Comparison of ENCODE assay signal across 16 mouse cellular contexts in genomic region chr6:120146676-120147075, GRCm38 (mm10). TPM values are rescaled to one million over a fixed set of nuclear protein-coding genes. Genes with fewer than 3 reads are reported as not detected.
DNase-seq lines count a peak whose midpoint lies in the region; ATAC-seq and TF ChIP-seq lines count a peak whose summit lies in the region.
"Had no signal": no experiment of that assay in that cellular context is flagged by ENCODE, and none has a peak within 500 bp of the region (broad histone marks: within the 10 kb centered on the region; RNA-seq: fewer than 3 reads in every experiment).

No protein-coding gene starts in this region.

- 21% methylated on average over 10 of the region's 10 CpGs for WGBS in heart, embryonic 14.5 days
- WGBS in lung, embryonic 15.5 days: 49% methylated on average over 10 of the region's 10 CpGs
- 80% methylated on average over 10 of the region's 10 CpGs for WGBS in liver, postnatal 0 days (ENCODE audit: insufficient replicate concordance)

- in situ Hi-C loops in Patski (cut with MboI; ENCODE audit: low pct_unique_long_range_greater_than_20kb): loop anchor here (5.0 kb wide), 1 partner anchor 41 kb away; no protein-coding TSS in a partner anchor

- H3K4me3 ChIP-seq in heart, embryonic 14.5 days (ENCODE audit: control insufficient read depth in 1 of 2, insufficient read depth in 1 of 2, low read depth in 1 of 2, low read length in 2 of 2): no peak overlapping the region
- no peak overlapping the region for H3K4me3 ChIP-seq in lung, embryonic 15.5 days
- H3K4me3 ChIP-seq in liver, postnatal 0 days (ENCODE audit: low read depth, low read length): no peak overlapping the region
- H3K4me3 ChIP-seq: forebrain, embryonic 10.5 days; midbrain, embryonic 13.5 days; myocyte had no signal

- intact Hi-C loops in left cerebral cortex, postnatal 14 days (cut with DNase I): no loop called here

- peaks cover 45 to 58% of the 10 kb centered on the region in 2 experiments for H3K4me1 ChIP-seq in heart, embryonic 14.5 days (ENCODE audit: control insufficient read depth in 2 of 2, insufficient read depth in 2 of 2, low read length in 2 of 2)
- H3K4me1 ChIP-seq in lung, embryonic 15.5 days: peaks cover 43% of the 10 kb centered on the region
- H3K4me1 ChIP-seq in liver, postnatal 0 days (ENCODE audit: insufficient read depth): peaks cover 24% of the 10 kb centered on the region

- no peak for TF ChIP-seq CTCF in Patski (IDR thresholded peaks at IDR 0.05)
- no peak for TF ChIP-seq CTCF in liver, postnatal 0 days (IDR thresholded peaks at IDR 0.05; ENCODE audit: low read depth)

- CTCF ChIA-PET in Patski (lab: Charles Lee): no interaction called here

- no peaks in the 10 kb centered on the region for H3K27me3 ChIP-seq in Patski
- no peaks in the 10 kb centered on the region for H3K27me3 ChIP-seq in heart, embryonic 14.5 days (ENCODE audit: control insufficient read depth, insufficient read depth, low read length)
- H3K27me3 ChIP-seq in lung, embryonic 15.5 days: no peaks in the 10 kb centered on the region
- H3K27me3 ChIP-seq in liver, postnatal 0 days (ENCODE audit: insufficient read depth, low read length): no peaks in the 10 kb centered on the region
- H3K27me3 ChIP-seq: midbrain, embryonic 13.5 days had no signal

- H3K4me2 ChIP-seq in heart, embryonic 14.5 days (ENCODE audit: low read length): peak overlapping the region; percentile 29; the same call in 1 of the 2 replicates
- H3K4me2 ChIP-seq in lung, embryonic 15.5 days: no peak overlapping the region
- no peak overlapping the region for H3K4me2 ChIP-seq in liver, postnatal 0 days (ENCODE audit: low read depth, low read length)
- H3K4me2 ChIP-seq: hindbrain, embryonic 14.5 days; midbrain, embryonic 13.5 days had no signal

- no peak overlapping the region for H3K9ac ChIP-seq in heart, embryonic 14.5 days (ENCODE audit: low read length)
- no peak overlapping the region for H3K9ac ChIP-seq in lung, embryonic 15.5 days
- no peak overlapping the region for H3K9ac ChIP-seq in liver, postnatal 0 days (replicated peaks)
- H3K9ac ChIP-seq: hindbrain, embryonic 14.5 days; midbrain, embryonic 13.5 days had no signal

- no peaks in the 10 kb centered on the region for H3K36me3 ChIP-seq in heart, embryonic 14.5 days (ENCODE audit: control insufficient read depth, insufficient read depth, low read length)
- H3K36me3 ChIP-seq in lung, embryonic 15.5 days: no peaks in the 10 kb centered on the region
- H3K36me3 ChIP-seq in liver, postnatal 0 days (replicated peaks; ENCODE audit: insufficient read depth, low read length): no peaks in the 10 kb centered on the region
- H3K36me3 ChIP-seq: forebrain, embryonic 10.5 days; midbrain, embryonic 13.5 days had no signal

- no peaks in the 10 kb centered on the region for H3K9me3 ChIP-seq in heart, embryonic 14.5 days (ENCODE audit: control insufficient read depth, low read length)
- H3K9me3 ChIP-seq in lung, embryonic 15.5 days: no peaks in the 10 kb centered on the region
- H3K9me3 ChIP-seq in liver, postnatal 0 days (ENCODE audit: low read length): no peaks in the 10 kb centered on the region
- H3K9me3 ChIP-seq: forebrain, embryonic 10.5 days; midbrain, embryonic 13.5 days had no signal

- no peak for TF ChIP-seq EP300 in liver, postnatal 0 days (IDR thresholded peaks at IDR 0.05; ENCODE audit: low read depth)

- peak; percentile 34 for ATAC-seq in Patski
- peak; percentile 53 for ATAC-seq in heart, embryonic 14.5 days (ENCODE audit: insufficient number of reproducible peaks, insufficient read depth, low FRiP score, low read depth)
- ATAC-seq in lung, embryonic 15.5 days (ENCODE audit: borderline replicate concordance, extremely low read depth, low FRiP score, low TSS enrichment): 0 out of 2 replicates have a peak, but pooled peaks have one; percentile 28
- ATAC-seq in liver, postnatal 0 days: no peak
- ATAC-seq: intestine, embryonic 16.5 days; midbrain, embryonic 13.5 days had no signal

- peak; percentile 60 to 69 for DNase-seq in heart, adult 18-20 months
- DNase-seq in heart, adult 8-10 months (ENCODE audit: low spot score): no peak
- DNase-seq in Patski (ENCODE audit: low read depth, low spot score): no peak
- DNase-seq in liver, postnatal 0 days: no peak
- DNase-seq in retina, embryonic 14.5 days (ENCODE audit: low spot score): no peak
- DNase-seq in left cerebral cortex, postnatal 14 days (ENCODE audit: low spot score in 2 of 2): no peak
- DNase-seq: cerebellum, adult 8-10 months; liver had no signal

- peak overlapping the region; percentile 42 to 63; a peak in 3 of 4 replicates for H3K27ac ChIP-seq in heart, embryonic 14.5 days (replicated peaks in 1 of 2; ENCODE audit: control insufficient read depth in 1 of 2, insufficient read depth in 1 of 2, low read depth in 2 of 2, low read length in 2 of 2)
- peak overlapping the region; percentile 91 for H3K27ac ChIP-seq in lung, embryonic 15.5 days
- H3K27ac ChIP-seq in liver, postnatal 0 days (ENCODE audit: low read depth): no peak overlapping the region
- H3K27ac ChIP-seq: hindbrain, embryonic 14.5 days; midbrain, embryonic 13.5 days had no signal

- POLR2A ChIA-PET in Patski (lab: Charles Lee): interaction anchor here (0.6 kb wide), 1 partner anchor 578 kb away, joined by 3 read pairs; no protein-coding TSS in a partner anchor

RNA-seq across cellular contexts. Expression of gene Ninj2, which starts 53.5 kb away (rescaled TPM):
- total RNA-seq in heart, adult 18-20 months (2021): not detected
- total RNA-seq in heart, adult 8-10 months (2022): not detected
- 0.31 TPM for polyA plus RNA-seq in Patski (2021)
- polyA plus RNA-seq in heart, embryonic 14.5 days (2014; fragmentation: Nextera tagmentation; extraction: Ambion mirVana): not detected in 2 replicates
- 0.26 and 0.62 TPM in 2 replicates for polyA plus RNA-seq in lung, embryonic 15.5 days (2015; fragmentation: Nextera tagmentation; extraction: Ambion mirVana)
- 0.31 TPM in 1 of 2 replicates, not detected in the other for polyA plus RNA-seq in liver, postnatal 0 days (2015; fragmentation: Nextera tagmentation; extraction: Ambion mirVana)
- under 1 TPM; 0.59 to 0.68 TPM for total RNA-seq in left cerebral cortex, postnatal 14 days (2021)
- total RNA-seq: gastrocnemius, postnatal 4 days had no signal
- polyA plus RNA-seq: forebrain, embryonic 10.5 days; hindbrain, embryonic 14.5 days; midbrain, embryonic 13.5 days had no signal

Comparison
In these comparisons a context has a peak if more than half of its experiments do, and no peak if none do; other contexts are left out.
1. DNase-seq: peak in heart, adult 18-20 months (2 of 2); none in heart, adult 8-10 months (single experiment), Patski (single experiment), liver, postnatal 0 days (single experiment), retina, embryonic 14.5 days (single experiment) and left cerebral cortex, postnatal 14 days (0 of 2).